Mouse (Mus musculus) heart, embryonic 12.5 days (tissue): ENCODE measurements around the gene Whrn. TPM values are rescaled to one million over a fixed set of nuclear protein-coding genes. Genes with fewer than 3 reads are reported as not detected.

Source experiments
- ATAC-seq: fragments of 200-750 bp; cut with Nextera tagmentation; 2 replicates; pipeline ENCODE4 v1.8.0; 2017; ENCODE audit warnings: moderate TSS enrichment, moderate library complexity; ENCODE audit not compliant: insufficient number of reproducible peaks, low FRiP score
- H3K27ac ChIP-seq: fragments of 300-500 bp; sonication (generic); 2 replicates; pipeline ENCODE4 v1.5.1; 2016; ENCODE audit warnings: mild to moderate bottlenecking, moderate library complexity; ENCODE audit not compliant: poor library complexity, severe bottlenecking
- H3K27me3 ChIP-seq: fragments of 300-500 bp; sonication (generic); replicated peaks from 2 replicates; pipeline ENCODE4 v1.6.1; 2016; ENCODE audit warnings: mild to moderate bottlenecking, moderate library complexity
- H3K36me3 ChIP-seq: fragments of 300-500 bp; sonication (generic); 2 replicates; pipeline ENCODE4 v1.6.1; 2016; ENCODE audit warnings: mild to moderate bottlenecking, moderate library complexity
- H3K4me1 ChIP-seq: fragments of 300-500 bp; sonication (generic); replicated peaks from 2 replicates; pipeline ENCODE4 v1.6.1; 2016; ENCODE audit warnings: mild to moderate bottlenecking
- H3K4me2 ChIP-seq: fragments of 300-500 bp; sonication (generic); 2 replicates; pipeline ENCODE4 v1.6.1; 2016; ENCODE audit warnings: mild to moderate bottlenecking, moderate library complexity
- H3K4me3 ChIP-seq: fragments of 300-500 bp; sonication (generic); 2 replicates; pipeline ENCODE4 v1.5.1; 2016; ENCODE audit warnings: mild to moderate bottlenecking
- H3K9ac ChIP-seq: fragments of 300-500 bp; sonication (generic); 2 replicates; pipeline ENCODE4 v1.6.1; 2016; ENCODE audit warnings: mild to moderate bottlenecking, moderate library complexity
- H3K9me3 ChIP-seq: fragments of 300-500 bp; sonication (generic); replicated peaks from 2 replicates; pipeline ENCODE4 v1.6.1; 2016; ENCODE audit warnings: mild to moderate bottlenecking, moderate library complexity
- WGBS: fragments of 180-500 bp; shearing (Covaris S2); methylation state at CpG from one replicate; pipeline ENCODE4 v1.1.7; 2016; 5-methylcytosine and 5-hydroxymethylcytosine counted together
- polyA plus RNA-seq: library from polyadenylated mRNA; unstranded; fragments of >200 nt; fragmentation: Nextera tagmentation; extraction: Ambion mirVana; gene quantifications from 2 replicates; pipeline ENCODE4 v1.2.1, GENCODE M21; 2016

The Whrn gene
- polyA plus RNA-seq, 1 experiment from 2014 or later = 4.7 TPM

DNA sequence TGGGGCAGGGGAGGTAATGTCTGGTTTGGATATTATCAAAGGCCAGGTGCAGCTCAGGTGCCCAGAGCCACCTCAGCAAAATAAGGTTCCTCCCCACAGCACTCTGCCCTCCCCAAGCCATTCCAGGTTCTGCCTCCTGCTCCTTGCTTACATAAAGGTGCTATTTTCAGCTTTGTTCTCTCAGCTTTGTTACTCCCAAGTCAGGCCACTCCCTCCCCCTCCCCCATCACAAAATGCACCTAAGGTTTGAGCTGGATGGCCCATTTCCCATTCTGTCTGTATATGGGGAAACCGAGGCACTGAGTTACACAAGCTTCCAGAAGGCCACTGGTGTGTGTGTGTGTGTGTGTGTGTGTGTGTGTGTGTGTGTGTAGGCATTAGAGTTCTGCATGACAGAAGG, 72.6 kb downstream of the Whrn start:
- no peak overlapping the region for H3K4me3 ChIP-seq
- no peak overlapping the region for H3K9ac ChIP-seq
- ATAC-seq = no peak

DNA sequence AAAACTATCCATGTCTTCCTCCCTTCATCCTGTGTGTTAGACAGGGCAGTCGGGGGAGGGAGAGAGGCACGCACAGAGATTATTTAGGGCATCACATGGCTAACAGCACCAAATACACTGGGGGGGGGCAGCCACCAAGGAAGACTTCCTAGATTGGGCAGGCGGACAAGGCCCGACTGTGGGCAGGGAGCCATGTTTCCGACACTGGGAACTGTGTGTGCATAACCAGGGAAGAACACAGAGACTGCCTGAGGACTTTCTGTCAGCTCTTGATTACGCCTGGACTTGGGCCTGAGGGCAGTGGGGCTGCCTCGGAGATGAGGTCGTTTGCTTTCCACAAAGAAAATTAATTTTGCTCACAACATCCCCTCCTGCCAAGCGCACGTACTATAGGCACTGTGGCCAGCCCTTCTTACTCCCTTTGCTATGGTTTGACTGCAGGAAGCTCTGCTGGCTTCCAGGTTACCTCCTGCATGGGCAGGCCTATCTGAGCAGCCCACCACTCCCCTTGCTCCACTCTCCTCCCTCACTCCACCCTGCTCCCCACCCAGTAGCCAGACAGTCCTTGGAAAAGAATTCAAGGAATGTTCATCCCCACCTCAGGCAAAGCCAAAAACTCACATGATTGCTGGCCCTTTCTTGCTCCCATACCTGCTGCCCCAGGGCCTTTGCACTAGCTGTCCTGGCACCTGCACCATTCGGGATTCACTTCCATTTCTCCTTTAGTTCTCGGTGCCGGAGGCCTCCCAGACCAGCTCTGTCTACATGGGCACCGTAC, 75.5 kb downstream of the Whrn start:
- Histone ChIP-seq H3K9me3 (no peaks in the 10 kb centered on the region), H3K9ac (no peak overlapping the region), H3K4me2 (no peak overlapping the region), H3K4me3 (no peak overlapping the region), H3K4me1 (peaks cover 25% of the 10 kb centered on the region), H3K36me3 (no peaks in the 10 kb centered on the region), H3K27ac (no peak overlapping the region), H3K27me3 (peaks cover 18% of the 10 kb centered on the region; the same call in 1 of the 2 replicates)
- WGBS = 62% methylated on average over 14 of the region's 14 CpGs
- no peak for ATAC-seq

More for the DNA sequence above, 72.6 kb downstream of the Whrn start:
- 64% methylated on average over 1 of the region's 1 CpGs for WGBS
- no peaks in the 10 kb centered on the region for H3K36me3 ChIP-seq
- H3K27ac ChIP-seq = no peak overlapping the region
- peaks cover 21% of the 10 kb centered on the region for H3K4me1 ChIP-seq
- H3K4me2 ChIP-seq = no peak overlapping the region
- H3K9me3 ChIP-seq = no peaks in the 10 kb centered on the region
- 0 out of 2 replicates have a peak, but pooled peaks cover 6% of the 10 kb centered on the region for H3K27me3 ChIP-seq

DNA sequence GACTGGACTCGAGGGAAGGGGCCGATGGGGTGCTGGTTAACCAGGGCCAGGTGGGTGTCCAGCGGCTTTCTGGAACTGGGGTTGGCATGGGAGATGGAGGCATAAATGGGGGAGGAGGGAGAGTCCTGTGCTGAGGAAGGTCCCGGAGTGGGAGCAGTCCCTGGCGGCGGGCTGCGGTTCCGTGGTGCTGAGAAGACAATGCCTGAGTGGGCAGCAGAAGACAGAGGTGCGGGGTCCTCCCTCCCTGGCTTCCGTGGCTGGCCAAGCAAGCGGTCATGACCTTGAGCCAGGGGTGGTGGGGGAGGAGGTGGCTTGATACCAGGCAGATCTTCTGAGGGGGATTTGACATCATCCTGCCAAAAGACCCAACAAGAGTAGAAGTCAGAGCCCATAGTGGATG, 77.5 kb downstream of the Whrn start:
- WGBS = 75% methylated on average over 11 of the region's 11 CpGs
- Histone ChIP-seq H3K9ac (no peak overlapping the region), H3K36me3 (no peaks in the 10 kb centered on the region)

DNA sequence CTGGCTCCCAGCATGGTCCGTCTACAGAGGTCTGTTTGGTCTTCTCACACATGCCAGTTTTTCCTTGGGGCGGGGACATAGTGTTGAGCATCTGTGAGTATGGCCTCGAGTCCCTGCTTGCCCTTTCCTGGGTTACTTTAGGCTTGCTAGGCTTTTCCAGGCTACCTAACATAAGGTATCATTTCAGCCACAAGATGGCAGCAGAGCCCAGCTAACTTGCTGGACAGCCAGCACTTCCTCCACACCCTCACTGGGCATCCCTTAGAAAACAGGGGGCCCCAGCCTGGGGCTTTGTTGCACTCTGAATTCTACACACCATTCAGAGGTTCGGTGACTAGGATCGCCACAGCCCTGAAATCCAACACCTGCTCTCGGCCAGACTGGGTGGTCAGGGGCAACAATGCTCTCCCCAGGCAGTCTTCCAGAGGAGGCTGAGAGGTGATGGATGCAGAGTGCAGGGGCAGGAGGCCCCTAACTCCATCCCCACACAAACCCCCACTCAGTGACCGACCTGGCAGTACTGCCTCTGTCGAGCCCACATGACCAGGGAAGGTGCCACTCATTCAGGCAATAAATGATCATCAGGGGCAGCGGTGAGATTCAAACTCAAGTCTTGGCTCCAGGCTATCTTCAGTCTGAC, 78.4 kb downstream of the Whrn start:
- no peak overlapping the region for H3K4me2 ChIP-seq
- peaks cover 18% of the 10 kb centered on the region; the same call in 1 of the 2 replicates for H3K27me3 ChIP-seq
- no peaks in the 10 kb centered on the region for H3K36me3 ChIP-seq
- H3K9ac ChIP-seq = no peak overlapping the region
- H3K9me3 ChIP-seq = no peaks in the 10 kb centered on the region
- no peak overlapping the region for H3K27ac ChIP-seq
- no peak overlapping the region for H3K4me3 ChIP-seq
- peak; percentile 16; the same call in 1 of the 2 replicates for ATAC-seq
- WGBS = 28% methylated on average over 9 of the region's 9 CpGs
- peaks cover 10% of the 10 kb centered on the region for H3K4me1 ChIP-seq

More for the DNA sequence above, 77.5 kb downstream of the Whrn start:
- H3K4me3 ChIP-seq = no peak overlapping the region
- ATAC-seq = no peak
- no peak overlapping the region for H3K4me2 ChIP-seq
- H3K4me1 ChIP-seq = peaks cover 14% of the 10 kb centered on the region
- H3K27ac ChIP-seq = no peak overlapping the region
- peaks cover 18% of the 10 kb centered on the region; the same call in 1 of the 2 replicates for H3K27me3 ChIP-seq
- no peaks in the 10 kb centered on the region for H3K9me3 ChIP-seq

DNA sequence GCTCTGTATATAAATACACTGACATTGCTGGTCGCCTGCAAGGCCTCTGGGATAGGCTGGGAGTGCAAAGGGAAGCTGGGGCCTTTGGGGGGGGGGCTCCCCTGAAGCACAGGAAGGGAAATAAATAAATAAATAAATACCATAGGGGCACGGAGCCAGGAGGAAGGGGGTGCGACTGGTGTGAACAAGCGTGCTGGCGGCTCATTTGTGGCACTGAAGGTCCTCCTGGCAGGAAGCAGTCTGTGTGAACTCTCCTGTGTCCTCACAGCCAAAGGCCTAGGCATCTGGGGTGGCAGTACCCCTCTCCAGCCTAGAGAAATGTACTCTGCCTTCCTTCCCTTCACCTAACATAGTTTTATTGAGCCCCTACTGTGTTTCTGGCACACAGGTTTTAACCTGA, 80.8 kb downstream of the Whrn start:
- no peak overlapping the region for H3K27ac ChIP-seq
- no peak for ATAC-seq
- no peaks in the 10 kb centered on the region for H3K9me3 ChIP-seq
- no peak overlapping the region for H3K9ac ChIP-seq
- peaks cover 9% of the 10 kb centered on the region for H3K4me1 ChIP-seq
- H3K4me2 ChIP-seq = no peak overlapping the region
- no peak overlapping the region for H3K4me3 ChIP-seq
- 63% methylated on average over 5 of the region's 5 CpGs for WGBS
- H3K27me3 ChIP-seq = peaks cover 18% of the 10 kb centered on the region
- no peaks in the 10 kb centered on the region for H3K36me3 ChIP-seq

DNA sequence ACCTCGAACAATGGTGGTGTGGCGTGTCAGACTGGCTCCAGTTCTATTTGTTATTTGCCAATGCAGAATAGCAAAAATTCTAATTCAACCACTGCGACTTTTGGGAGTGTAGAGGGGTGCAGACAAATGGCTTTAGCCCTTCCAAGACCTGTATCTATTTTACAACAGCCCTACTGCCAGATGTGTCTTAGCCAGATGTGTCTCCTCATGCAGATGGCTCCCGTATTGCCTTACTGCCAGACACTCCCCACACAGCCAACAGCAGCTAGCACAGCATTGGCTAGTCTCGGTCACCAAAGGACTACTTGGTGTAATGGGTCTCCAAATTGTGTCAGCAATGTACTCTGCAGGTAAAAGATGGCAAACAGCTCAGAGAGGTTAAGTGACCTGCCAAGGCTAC, 84.6 kb downstream of the Whrn start:
- Histone ChIP-seq H3K27ac (no peak overlapping the region), H3K4me1 (peaks cover 19% of the 10 kb centered on the region), H3K9ac (no peak overlapping the region), H3K36me3 (no peaks in the 10 kb centered on the region), H3K27me3 (peaks cover 4% of the 10 kb centered on the region), H3K4me3 (no peak overlapping the region), H3K4me2 (peak overlapping the region; percentile 100; the same call in 1 of the 2 replicates), H3K9me3 (no peaks in the 10 kb centered on the region)
- 58% methylated on average over 5 of the region's 5 CpGs for WGBS
- ATAC-seq = no peak

DNA sequence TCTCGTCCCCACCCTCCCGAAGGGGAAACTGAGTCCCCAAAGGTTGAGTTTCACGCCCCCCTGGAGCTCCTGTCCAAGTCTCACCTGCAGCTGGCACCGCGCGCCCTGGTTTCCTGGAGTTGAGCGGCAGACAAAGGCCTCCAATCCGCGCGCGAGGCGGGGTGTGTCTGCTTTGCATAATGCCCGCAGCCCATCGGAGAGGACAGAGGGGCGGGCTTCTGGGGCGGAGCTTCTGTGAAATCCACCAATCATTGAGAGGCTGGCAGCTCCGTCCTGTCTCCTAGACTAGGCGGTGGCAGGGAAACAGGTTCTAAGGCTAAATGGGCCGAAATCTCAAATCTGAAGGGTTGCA, 85.2 kb downstream of the Whrn start:
- WGBS = under 1% methylated on average over 19 of the region's 19 CpGs
- H3K9me3 ChIP-seq = no peaks in the 10 kb centered on the region
- no peaks in the 10 kb centered on the region for H3K36me3 ChIP-seq
- peak; percentile 86 for ATAC-seq
- H3K9ac ChIP-seq = peak overlapping the region; percentile 61
- H3K4me3 ChIP-seq = peak overlapping the region; percentile 70
- no peaks in the 10 kb centered on the region; the same call in 1 of the 2 replicates for H3K27me3 ChIP-seq
- peak overlapping the region; percentile 100 for H3K4me2 ChIP-seq
- H3K27ac ChIP-seq = no peak overlapping the region
- H3K4me1 ChIP-seq = peaks cover 22% of the 10 kb centered on the region

DNA sequence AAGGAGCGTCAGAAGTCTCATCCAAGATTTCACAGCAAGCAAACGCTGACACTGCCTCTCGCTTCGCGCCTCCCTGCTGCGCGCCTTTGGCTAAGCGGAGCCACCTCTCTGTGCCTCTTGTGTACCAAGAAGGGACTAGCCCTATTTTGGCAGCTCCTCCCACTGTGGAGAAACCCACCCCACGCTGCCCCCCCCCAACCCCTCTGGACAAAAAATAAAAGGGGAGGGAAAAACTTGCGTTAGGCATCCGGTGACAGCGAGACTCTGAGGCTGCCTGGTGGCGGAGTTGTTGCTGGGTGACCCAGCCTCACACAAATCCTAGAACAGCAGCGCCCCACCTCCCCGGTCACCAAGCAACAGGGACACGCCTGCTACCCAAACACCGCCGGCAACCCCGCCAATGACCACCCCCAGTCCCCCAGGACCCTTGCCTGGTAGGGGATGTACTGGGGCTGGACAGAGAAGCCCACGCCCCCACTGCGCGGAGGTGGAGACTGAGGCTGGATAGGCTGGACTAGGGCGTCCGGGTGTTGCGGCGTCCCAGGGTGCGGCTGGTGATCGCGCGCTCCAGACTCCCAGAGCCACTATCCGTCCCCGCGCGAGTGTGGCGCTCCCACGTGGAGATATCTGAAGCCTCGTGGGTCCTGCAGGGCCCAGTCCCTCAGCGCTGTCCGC, 85.7 kb downstream of the Whrn start:
- Histone ChIP-seq H3K36me3 (no peaks in the 10 kb centered on the region), H3K4me3 (peak overlapping the region; percentile 70), H3K27me3 (no peaks in the 10 kb centered on the region; the same call in 1 of the 2 replicates), H3K4me1 (peaks cover 27% of the 10 kb centered on the region), H3K9ac (peak overlapping the region; percentile 61), H3K9me3 (no peaks in the 10 kb centered on the region), H3K27ac (no peak overlapping the region), H3K4me2 (peak overlapping the region; percentile 100)
- under 1% methylated on average over 39 of the region's 39 CpGs for WGBS
- peak; percentile 71 for ATAC-seq

DNA sequence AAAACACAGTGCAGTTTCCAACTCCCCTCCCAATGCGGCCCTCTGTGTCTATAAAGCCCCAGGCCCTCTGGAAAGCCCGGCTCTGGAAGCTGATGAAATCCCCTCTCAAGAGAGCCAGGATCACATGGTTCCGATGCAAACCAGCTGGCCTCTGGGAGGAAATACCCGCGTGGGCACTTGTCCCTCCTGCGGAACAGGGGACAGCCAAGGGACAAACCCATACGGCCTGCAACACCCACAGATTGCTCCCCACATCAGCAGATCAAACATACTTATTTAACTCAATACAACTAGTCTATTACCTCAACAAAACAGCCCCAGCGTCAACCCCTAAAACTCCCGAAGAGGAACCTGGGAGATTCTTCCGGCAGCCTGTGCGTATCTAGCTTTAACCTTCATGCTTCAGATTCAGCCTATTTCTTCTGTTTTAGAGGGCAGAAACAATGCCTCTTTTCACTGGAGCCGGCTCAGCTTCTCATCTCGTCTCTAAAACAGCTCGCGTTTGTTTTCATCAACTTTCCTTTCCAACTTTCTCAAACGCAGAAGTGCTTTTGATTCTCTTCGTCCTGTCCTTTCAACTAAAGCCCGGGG, 86.4 kb downstream of the Whrn start:
- Histone ChIP-seq H3K4me1 (peaks cover 33% of the 10 kb centered on the region), H3K27ac (no peak overlapping the region), H3K9ac (peak overlapping the region; percentile 61; the same call in 1 of the 2 replicates), H3K4me2 (peak overlapping the region; percentile 100), H3K4me3 (peak overlapping the region; percentile 70), H3K27me3 (no peaks in the 10 kb centered on the region; the same call in 1 of the 2 replicates), H3K36me3 (no peaks in the 10 kb centered on the region), H3K9me3 (no peaks in the 10 kb centered on the region)
- ATAC-seq = no peak
- WGBS = 2% methylated on average over 18 of the region's 18 CpGs

DNA sequence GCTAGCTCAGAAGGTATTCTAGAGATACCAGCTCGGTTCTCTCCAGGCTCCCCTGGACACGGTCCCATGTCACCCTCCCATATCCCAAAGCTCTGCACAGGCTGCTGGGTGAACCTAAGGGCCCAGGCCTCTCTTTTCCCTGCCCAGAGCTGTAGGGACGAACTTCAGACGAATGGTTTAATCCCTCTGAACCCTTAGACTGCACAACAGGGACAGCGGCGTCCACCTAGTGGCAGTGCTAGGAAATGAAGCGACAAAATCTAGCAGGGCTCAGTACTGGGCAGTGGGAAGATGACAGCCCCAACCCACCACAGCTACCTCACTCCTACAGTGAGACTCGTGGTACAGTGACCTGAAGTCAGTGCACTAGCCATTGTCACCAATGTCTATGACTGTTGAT, 87.1 kb downstream of the Whrn start:
- no peak for ATAC-seq
- H3K4me3 ChIP-seq = no peak overlapping the region
- H3K9me3 ChIP-seq = no peaks in the 10 kb centered on the region
- 15% methylated on average over 8 of the region's 8 CpGs for WGBS
- no peak overlapping the region for H3K9ac ChIP-seq
- no peak overlapping the region for H3K27ac ChIP-seq
- H3K4me2 ChIP-seq = peak overlapping the region; percentile 100; the same call in 1 of the 2 replicates
- H3K27me3 ChIP-seq = no peaks in the 10 kb centered on the region; the same call in 1 of the 2 replicates
- no peaks in the 10 kb centered on the region for H3K36me3 ChIP-seq
- peaks cover 41% of the 10 kb centered on the region for H3K4me1 ChIP-seq

DNA sequence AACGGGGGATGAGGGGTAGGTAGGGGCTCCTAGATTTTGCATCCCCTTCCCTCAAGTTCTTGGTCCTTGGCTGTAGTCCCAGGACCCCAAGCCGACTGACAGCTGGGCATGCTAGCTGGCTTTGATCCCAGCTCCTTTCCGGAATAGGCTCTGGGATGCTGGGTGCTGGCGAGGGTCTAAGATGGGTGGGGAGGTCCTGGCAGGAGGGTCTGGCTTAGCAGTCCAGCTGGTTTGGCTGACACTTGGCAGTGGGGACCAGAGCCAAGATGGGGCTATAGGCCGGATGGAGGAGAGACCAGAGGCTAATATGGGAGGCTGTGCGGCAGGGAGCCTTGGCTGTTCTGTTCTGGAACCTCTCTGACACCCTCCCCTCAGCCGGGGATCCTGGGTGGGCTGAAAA, 87.5 kb downstream of the Whrn start:
- Histone ChIP-seq H3K4me2 (no peak overlapping the region), H3K4me1 (peaks cover 45% of the 10 kb centered on the region), H3K27ac (no peak overlapping the region), H3K4me3 (no peak overlapping the region), H3K36me3 (no peaks in the 10 kb centered on the region), H3K9ac (no peak overlapping the region), H3K9me3 (no peaks in the 10 kb centered on the region), H3K27me3 (no peaks in the 10 kb centered on the region; the same call in 1 of the 2 replicates)
- no peak for ATAC-seq
- WGBS = 60% methylated on average over 7 of the region's 7 CpGs
